Mouse (Mus musculus): ENCODE results near the gene Rspo1. TPM values are rescaled to one million over a fixed set of nuclear protein-coding genes. Genes with fewer than 3 reads are reported as not detected.
A peak's percentile ranks its signal among the peaks of the same experiment; 100 is the strongest.

Gene Rspo1
- polyA plus RNA-seq, 1 experiment = 0.04 TPM

DNA sequence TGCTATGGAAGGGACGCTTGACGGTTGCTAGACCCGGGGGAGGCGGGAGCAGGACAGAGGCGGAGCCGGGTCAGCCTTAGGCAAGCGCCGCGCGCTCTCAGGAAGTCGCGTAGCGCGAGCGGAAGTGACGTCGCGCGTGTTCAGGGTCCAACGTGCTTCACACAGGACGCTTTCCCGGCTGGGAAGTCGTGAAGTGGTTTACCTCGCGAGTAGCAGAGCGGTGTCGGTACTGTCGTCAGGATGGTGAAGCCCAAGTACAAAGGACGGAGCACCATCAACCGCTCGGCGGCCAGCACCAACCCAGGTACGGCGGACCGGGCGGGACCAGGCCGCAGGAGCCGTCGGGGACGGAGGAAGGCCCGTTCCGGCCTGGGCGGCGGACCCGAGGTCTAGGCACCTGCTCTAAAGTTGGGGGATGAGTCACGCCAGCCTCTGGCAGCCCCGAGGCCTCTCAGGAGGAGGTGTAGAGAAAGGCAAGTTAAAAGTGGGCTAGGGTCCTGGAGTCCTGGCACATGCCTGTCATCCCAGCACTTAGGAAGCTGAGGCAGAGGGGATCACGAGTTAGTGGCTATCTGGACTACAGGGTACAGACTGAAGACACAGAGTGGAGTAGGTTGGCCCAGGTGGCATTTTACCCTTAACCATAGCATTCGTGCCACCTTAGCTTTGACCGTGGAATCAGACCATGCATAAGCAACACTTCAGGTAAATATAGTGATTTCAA is 43.8 kb downstream of the Rspo1 start:
- Histone ChIP-seq H3K79me2 (ENCODE audit: control insufficient read depth, insufficient read depth) (peaks cover 53% of the 10 kb centered on the region), H3ac (ENCODE audit: control insufficient read depth, insufficient read length, low read depth) (peak overlapping the region; percentile 69), H3K36me3 (ENCODE audit: control insufficient read depth, insufficient read depth) (peaks cover 16% of the 10 kb centered on the region), H3K4me3 (ENCODE audit: insufficient read depth, poor library complexity, severe bottlenecking) (peak overlapping the region; percentile 91), H3K79me3 (ENCODE audit: low read depth) (peaks cover 46% of the 10 kb centered on the region), H3K27me3 (ENCODE audit: control insufficient read depth, insufficient read depth, insufficient read length) (peaks cover 26% of the 10 kb centered on the region)
- no peak for TF ChIP-seq CEBPB (IDR thresholded peaks at IDR 0.05; ENCODE audit: low read depth)
- peak; percentile 86 for TF ChIP-seq MAX (IDR thresholded peaks at IDR 0.05)
- TF ChIP-seq MYOG (IDR thresholded peaks at IDR 0.05; ENCODE audit: control insufficient read depth, extremely low read depth, insufficient read length) = no peak
- TF ChIP-seq FOSL1 (IDR thresholded peaks at IDR 0.05; ENCODE audit: insufficient read depth, low read length, poor library complexity, severe bottlenecking) = no peak

DNA sequence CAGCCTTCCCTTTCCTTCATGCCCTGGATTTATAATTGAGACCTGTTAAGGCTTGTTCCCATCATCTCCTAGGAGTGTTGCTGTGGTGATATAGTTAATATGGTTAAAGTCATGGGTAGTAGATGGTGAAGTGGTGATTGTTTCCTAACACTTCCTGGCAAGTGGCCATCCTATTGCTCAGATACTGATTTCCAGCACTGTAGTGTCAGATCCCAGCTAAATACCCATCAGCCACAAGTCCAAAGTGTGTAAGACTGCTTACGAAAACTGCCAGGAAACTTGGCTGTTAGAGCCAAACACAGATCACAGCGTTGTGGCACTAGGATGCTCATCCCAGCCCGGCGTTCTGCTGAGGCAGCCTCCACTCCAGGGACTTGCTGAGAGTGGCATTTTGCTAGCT is 48.1 kb downstream of the Rspo1 start:
- Histone ChIP-seq H3K79me2 (ENCODE audit: control insufficient read depth, insufficient read depth) (peaks cover 84% of the 10 kb centered on the region), H3ac (ENCODE audit: control insufficient read depth, insufficient read length, low read depth) (no peak overlapping the region), H3K4me3 (ENCODE audit: insufficient read depth, poor library complexity, severe bottlenecking) (no peak overlapping the region), H3K27me3 (ENCODE audit: control insufficient read depth, insufficient read depth, insufficient read length) (no peaks in the 10 kb centered on the region), H3K36me3 (ENCODE audit: control insufficient read depth, insufficient read depth) (peaks cover 54% of the 10 kb centered on the region), H3K79me3 (ENCODE audit: low read depth) (peaks cover 52% of the 10 kb centered on the region)
- TF ChIP-seq FOSL1 (IDR thresholded peaks at IDR 0.05; ENCODE audit: insufficient read depth, low read length, poor library complexity, severe bottlenecking) = no peak
- no peak for TF ChIP-seq MYOD1 (IDR thresholded peaks at IDR 0.05; ENCODE audit: control insufficient read depth, insufficient read length, low read depth)
- no peak for TF ChIP-seq CEBPB (IDR thresholded peaks at IDR 0.05; ENCODE audit: low read depth)
- TF ChIP-seq MAX (IDR thresholded peaks at IDR 0.05) = no peak
- TF ChIP-seq MYOG (IDR thresholded peaks at IDR 0.05; ENCODE audit: control insufficient read depth, extremely low read depth, insufficient read length) = no peak
- TF ChIP-seq CTCF (IDR thresholded peaks at IDR 0.05; ENCODE audit: control insufficient read depth, insufficient read depth, insufficient read length) = no peak
- TF ChIP-seq USF1 (IDR thresholded peaks at IDR 0.05; ENCODE audit: low read depth) = no peak

DNA sequence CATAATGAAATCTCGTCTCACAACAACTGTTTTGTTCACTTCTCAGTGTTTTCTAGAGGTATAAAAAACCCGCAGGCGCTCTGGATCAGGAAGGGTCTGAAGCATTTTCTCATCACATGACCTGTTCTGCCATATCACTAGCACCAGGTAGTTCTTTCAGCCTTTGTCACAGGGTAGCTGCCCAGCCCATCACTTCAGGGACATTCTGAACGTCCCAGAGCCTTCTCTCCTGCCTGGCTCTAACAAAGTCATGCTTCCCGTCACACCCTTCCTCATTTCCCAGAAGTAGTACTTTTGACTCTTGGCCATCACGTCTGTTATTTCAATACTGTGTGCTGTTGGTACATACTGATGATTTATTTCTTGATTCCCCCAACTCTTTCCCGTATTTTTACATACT is 58.2 kb downstream of the Rspo1 start:
- H3K27me3 ChIP-seq (ENCODE audit: control insufficient read depth, insufficient read depth, insufficient read length) = no peaks in the 10 kb centered on the region
- peaks cover 97% of the 10 kb centered on the region for H3K36me3 ChIP-seq (ENCODE audit: control insufficient read depth, insufficient read depth)
- TF ChIP-seq CEBPB (IDR thresholded peaks at IDR 0.05; ENCODE audit: low read depth) (no peak), CTCF (IDR thresholded peaks at IDR 0.05; ENCODE audit: control insufficient read depth, insufficient read depth, insufficient read length) (no peak), MYOD1 (IDR thresholded peaks at IDR 0.05; ENCODE audit: control insufficient read depth, insufficient read length, low read depth) (no peak), FOSL1 (IDR thresholded peaks at IDR 0.05; ENCODE audit: insufficient read depth, low read length, poor library complexity, severe bottlenecking) (no peak), MAX (IDR thresholded peaks at IDR 0.05) (no peak), MYOG (IDR thresholded peaks at IDR 0.05; ENCODE audit: control insufficient read depth, extremely low read depth, insufficient read length) (no peak), USF1 (IDR thresholded peaks at IDR 0.05; ENCODE audit: low read depth) (no peak)

DNA sequence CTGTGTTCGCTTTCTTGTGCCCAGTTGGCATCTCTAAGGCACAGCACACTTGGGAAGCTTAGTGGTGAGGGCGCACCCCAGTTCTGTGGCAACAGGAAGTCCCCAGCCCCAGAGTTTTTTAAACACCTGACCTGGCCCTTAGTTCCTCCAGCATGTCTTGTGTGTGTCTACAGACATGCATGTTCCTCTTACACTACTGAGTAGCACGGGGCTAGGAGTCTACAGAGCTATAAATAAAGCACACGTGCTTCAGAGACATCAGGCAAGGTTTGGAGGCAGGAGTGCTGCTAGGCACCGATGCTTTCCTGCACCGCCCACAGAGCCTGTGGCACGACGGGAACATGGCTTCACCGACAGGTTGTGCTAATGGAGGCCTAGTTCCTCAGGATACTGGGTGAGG is 69.2 kb downstream of the Rspo1 start:
- TF ChIP-seq MYOD1 (IDR thresholded peaks at IDR 0.05; ENCODE audit: control insufficient read depth, insufficient read length, low read depth) (no peak), CTCF (IDR thresholded peaks at IDR 0.05; ENCODE audit: control insufficient read depth, insufficient read depth, insufficient read length) (no peak), CEBPB (IDR thresholded peaks at IDR 0.05; ENCODE audit: low read depth) (no peak), FOSL1 (IDR thresholded peaks at IDR 0.05; ENCODE audit: insufficient read depth, low read length, poor library complexity, severe bottlenecking) (no peak), USF1 (IDR thresholded peaks at IDR 0.05; ENCODE audit: low read depth) (no peak), MAX (IDR thresholded peaks at IDR 0.05) (no peak), MYOG (IDR thresholded peaks at IDR 0.05; ENCODE audit: control insufficient read depth, extremely low read depth, insufficient read length) (no peak)
- Histone ChIP-seq H3K36me3 (ENCODE audit: control insufficient read depth, insufficient read depth) (peaks cover 54% of the 10 kb centered on the region), H3K79me2 (ENCODE audit: control insufficient read depth, insufficient read depth) (no peaks in the 10 kb centered on the region)

More for the DNA sequence above, 58.2 kb downstream of the Rspo1 start:
- Histone ChIP-seq H3K79me2 (ENCODE audit: control insufficient read depth, insufficient read depth) (no peaks in the 10 kb centered on the region), H3K79me3 (ENCODE audit: low read depth) (peaks cover 2% of the 10 kb centered on the region), H3K4me3 (ENCODE audit: insufficient read depth, poor library complexity, severe bottlenecking) (no peak overlapping the region), H3ac (ENCODE audit: control insufficient read depth, insufficient read length, low read depth) (no peak overlapping the region)

DNA sequence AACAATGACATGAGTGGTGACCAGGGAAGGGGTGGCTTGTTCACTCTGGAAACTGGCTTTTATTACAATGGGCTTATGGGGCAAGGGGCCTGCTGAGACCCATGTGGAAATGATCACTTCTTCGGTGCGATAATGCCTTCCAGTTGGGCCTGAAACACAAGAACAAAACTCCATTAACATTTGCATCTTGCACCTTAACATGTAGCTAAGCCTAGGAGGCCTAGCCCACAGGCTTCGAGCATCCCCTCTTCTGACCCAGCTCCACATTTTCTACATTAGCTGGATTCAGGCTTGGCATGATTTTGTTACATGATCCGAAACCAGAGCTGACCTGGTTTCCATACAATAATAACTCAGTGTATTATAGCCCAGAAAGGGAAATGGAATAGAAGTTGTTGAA is 70.2 kb downstream of the Rspo1 start:
- H3K79me2 ChIP-seq (ENCODE audit: control insufficient read depth, insufficient read depth) = no peaks in the 10 kb centered on the region
- TF ChIP-seq MYOD1 (IDR thresholded peaks at IDR 0.05; ENCODE audit: control insufficient read depth, insufficient read length, low read depth) = no peak
- TF ChIP-seq USF1 (IDR thresholded peaks at IDR 0.05; ENCODE audit: low read depth) = no peak
- no peak for TF ChIP-seq MYOG (IDR thresholded peaks at IDR 0.05; ENCODE audit: control insufficient read depth, extremely low read depth, insufficient read length)
- TF ChIP-seq FOSL1 (IDR thresholded peaks at IDR 0.05; ENCODE audit: insufficient read depth, low read length, poor library complexity, severe bottlenecking) = no peak
- no peak for TF ChIP-seq CEBPB (IDR thresholded peaks at IDR 0.05; ENCODE audit: low read depth)
- no peak for TF ChIP-seq MAX (IDR thresholded peaks at IDR 0.05)
- TF ChIP-seq CTCF (IDR thresholded peaks at IDR 0.05; ENCODE audit: control insufficient read depth, insufficient read depth, insufficient read length) = no peak
- H3K79me3 ChIP-seq (ENCODE audit: low read depth) = no peaks in the 10 kb centered on the region
- H3ac ChIP-seq (ENCODE audit: control insufficient read depth, insufficient read length, low read depth) = no peak overlapping the region
- H3K36me3 ChIP-seq (ENCODE audit: control insufficient read depth, insufficient read depth) = peaks cover 44% of the 10 kb centered on the region
- H3K27me3 ChIP-seq (ENCODE audit: control insufficient read depth, insufficient read depth, insufficient read length) = no peaks in the 10 kb centered on the region
- H3K4me3 ChIP-seq (ENCODE audit: insufficient read depth, poor library complexity, severe bottlenecking) = no peak overlapping the region

More for the DNA sequence above, 69.2 kb downstream of the Rspo1 start:
- Histone ChIP-seq H3ac (ENCODE audit: control insufficient read depth, insufficient read length, low read depth) (no peak overlapping the region), H3K4me3 (ENCODE audit: insufficient read depth, poor library complexity, severe bottlenecking) (no peak overlapping the region), H3K27me3 (ENCODE audit: control insufficient read depth, insufficient read depth, insufficient read length) (no peaks in the 10 kb centered on the region), H3K79me3 (ENCODE audit: low read depth) (no peaks in the 10 kb centered on the region)

All from C2C12 (cell line).